Mouse (Mus musculus): ENCODE data around the gene Dip2a.

Dip2a gene

DNA sequence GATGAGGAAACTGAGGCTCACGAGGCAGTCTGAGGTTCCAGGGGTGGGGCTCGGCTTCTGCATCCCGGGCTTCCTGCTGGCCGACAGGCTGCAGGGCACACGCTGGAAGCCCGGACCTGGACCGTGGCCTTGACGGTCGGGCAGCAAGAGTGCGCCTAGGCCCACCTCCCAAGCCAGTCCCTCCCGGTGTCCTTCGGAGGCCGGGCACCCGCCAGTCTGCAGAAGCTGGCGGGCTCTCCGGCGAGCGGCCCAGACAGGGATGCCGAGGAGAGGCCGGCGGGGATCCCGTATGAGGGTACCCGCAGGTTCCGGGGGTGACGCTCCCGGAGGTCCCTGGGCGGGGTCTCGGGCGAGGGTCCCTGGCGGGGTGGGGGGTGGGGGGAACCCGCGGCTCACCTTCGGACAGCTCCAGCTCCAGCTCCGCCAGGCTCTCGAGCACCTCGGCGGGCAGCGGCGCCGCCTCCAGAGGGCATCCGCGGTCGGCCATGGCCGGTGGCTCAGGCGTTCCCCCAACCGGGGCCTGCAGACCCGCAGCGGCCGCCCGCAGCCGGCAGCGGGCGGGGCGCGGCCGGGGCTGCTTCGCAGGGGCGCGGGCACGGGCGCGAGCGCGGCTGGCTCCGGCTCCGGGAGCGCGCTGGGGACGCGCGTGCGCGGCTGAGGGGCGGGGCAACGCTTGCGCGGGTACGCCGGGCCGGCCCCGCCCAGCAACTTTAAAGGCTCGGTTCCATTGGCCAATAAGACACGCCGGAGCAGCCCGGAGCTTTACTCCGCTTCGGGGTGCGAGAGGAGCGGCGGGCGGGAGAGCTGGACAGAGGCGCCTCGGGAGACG lies at the start of gene Dip2a:
Dip2a (minus strand) TSS at position 581 of the 829 bp plus-strand sequence.
- peak; percentile 95 for DNase-seq

DNA sequence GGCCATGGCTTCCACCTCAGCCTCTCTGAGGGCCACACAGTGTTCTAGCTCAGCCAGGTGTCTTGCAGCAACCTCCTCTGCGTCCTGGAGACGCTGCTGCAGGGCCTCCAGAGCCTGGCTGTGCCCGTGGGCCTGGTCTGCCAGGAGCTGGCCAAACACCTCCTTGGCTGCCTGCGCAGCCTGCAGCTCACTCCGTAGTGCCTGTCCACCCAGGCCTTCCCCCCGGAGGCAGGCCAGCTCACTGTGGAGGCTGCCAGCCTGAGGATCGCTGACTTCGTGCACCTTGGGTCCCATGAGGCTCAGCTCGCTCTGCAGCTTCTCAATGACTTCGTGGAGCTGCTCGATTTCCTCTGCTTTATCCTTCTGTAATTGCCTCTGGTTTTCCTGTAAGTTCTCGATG lies 47.5 kb upstream of the Dip2a start:
- DNase-seq: no peak

DNA sequence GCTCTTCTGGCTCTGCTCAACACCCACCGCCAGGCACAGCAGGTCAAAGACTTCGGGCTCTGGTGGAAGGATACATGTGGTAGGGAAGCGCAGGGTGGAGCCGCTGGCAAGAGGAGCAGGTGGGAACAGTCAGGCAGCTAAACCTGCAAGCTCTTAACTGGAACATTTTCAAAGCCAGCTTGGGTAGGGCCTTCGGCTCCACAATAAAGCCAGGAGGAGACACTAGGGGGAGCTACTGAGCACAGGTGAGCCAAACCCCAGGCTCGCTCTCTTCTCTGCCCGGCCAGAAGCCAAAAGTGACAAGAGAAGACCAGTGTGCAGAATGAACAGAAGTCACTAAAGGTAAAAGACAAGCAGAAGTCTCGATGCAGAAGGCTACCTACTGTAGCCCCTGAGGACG lies 46.7 kb upstream of the Dip2a start:
- DNase-seq: peak; percentile 73

DNA sequence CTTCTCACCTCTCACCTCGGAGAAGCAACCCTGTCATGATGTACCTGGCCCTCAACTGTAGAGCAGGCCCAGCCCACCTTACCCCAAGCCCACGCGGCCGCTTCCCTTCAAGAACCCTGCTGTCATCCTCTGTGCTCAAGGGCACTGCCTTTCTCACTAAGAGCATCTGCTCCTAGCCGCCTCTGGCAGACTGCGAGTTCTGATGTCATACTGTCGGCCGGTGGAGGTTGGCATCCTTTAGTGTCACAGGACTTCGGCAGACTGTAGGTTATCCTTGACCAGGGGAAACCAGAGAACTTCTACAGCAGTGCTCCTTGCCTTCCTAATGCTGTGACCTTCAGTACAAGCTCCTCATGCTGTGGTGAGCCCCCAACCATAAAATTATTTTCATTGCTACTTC lies 46.1 kb upstream of the Dip2a start:
- DNase-seq: peak; percentile 24

DNA sequence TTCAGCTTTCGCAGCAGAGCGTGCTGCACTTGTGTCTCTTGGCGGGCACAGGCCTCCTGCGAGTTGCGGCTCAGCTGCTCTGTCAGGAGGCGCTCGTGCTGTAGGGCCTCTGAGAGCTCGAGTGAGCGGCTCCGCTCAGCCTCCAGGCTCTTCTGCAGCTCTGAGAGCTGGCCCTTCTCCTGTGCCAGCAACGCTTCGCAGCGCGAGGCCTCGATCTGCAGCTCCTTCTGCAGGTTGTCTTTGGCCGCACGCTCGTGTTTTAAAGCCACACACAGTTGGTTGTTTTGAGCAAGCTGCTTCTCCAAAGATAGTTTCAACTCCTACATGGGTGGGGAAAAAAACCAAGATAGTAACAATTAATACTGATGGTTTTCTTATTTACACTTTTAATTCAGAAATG lies 29.9 kb upstream of the Dip2a start:
- no peak for DNase-seq

DNA sequence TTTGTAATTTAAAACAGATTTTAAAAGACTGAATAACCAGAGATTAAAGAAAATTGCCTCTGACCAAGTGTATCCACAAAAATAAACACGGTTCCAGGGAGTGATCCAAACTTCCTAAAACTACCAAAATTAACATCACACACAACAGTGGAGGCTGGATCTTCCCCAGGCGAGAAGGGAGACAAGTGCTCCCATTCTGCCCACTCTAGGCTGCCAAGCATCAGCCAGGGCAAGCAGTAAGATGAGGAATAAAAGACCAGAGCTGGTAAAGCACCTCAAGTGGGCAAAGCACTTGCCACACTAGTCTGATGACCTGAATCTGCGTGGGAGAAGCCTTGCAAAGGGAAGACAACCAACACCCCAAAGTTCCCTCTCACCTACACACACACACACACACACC lies 26.6 kb upstream of the Dip2a start:
- DNase-seq: no peak

DNA sequence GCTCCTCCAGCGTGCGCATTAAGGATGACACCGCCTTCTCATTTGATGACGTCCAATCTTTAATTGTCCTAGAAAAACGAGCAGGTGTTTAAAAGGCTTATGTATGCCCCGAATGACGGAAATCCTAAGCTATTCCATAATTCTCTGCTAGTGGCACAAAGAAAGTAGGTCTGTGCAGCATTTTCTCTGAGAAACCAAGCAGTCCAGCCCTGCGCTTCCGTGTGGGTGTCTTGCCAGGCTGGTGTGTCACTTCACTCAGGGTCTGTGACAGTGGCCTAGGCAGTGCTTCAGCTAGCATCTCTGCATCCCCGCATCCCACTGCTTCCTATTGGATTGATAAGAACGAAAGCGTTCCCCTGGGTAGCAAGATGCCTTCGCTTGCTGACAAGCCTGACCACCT lies 23.7 kb upstream of the Dip2a start:
- DNase-seq: no peak

DNA sequence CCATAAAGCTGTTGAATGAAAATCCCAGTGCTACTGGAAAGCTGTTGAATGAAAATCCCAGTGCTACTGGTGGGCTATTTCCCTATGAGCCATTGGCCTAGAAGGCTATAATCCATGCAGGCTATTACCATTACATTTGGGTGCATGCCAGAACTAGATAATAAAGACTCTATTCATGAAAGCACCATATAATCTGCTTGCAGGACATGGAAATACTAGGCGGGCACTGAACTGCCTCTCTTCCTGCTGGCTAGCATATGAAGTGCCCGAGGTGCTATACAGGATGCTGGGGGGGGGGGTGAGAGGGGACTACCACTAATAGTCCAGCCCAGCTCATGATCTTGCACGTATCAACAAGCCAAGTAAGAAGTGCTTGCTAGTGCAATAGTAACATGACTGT lies 18.1 kb upstream of the Dip2a start:
- DNase-seq: no peak

DNA sequence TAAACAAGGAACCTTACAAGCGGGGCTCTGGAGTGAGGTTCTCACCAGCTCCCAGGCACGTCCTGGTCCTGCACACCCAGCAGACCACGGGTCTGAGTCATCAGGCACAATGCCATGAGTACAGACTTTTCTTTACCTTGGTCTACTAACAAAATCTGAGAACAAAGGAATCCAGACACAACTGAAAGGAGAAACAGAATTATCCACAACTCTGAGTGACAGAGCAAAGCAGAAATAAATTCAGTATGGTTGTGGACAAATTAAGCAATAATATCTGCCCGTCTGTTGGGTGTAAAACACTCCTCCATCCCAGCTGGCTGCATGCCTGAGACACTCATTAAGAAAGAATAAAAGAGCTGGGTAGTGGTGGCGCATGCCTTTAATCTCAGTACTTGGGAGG lies 13.4 kb upstream of the Dip2a start:
- DNase-seq: no peak

DNA sequence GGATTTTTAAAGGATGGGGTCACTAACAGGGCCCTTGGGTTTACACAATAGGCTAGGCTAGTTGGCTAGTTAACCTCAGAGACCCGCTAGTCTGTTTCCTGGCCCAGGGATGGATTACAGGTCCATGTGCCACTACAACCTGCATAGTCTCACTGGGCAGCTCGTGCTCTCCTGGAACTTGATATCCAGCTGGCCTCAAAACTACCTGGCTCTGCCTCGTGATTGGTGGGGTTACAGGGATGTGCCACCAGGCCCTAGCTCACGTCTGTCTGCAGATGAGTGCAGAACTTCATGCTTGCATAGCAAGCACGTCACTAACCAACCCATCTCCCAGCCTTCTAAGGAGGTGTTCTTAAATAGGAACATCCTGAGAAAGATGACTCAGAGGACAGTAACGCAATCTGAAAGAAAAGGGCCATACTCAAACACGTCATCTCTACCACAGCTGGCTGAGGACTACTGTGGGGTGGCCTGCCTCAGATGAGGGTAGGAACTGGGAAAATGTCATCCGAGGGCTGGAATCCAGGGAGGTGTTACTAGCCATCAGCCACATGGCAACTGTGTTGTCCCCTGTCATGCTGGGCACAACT lies 12.3 kb upstream of the Dip2a start:
- no peak for DNase-seq

DNA sequence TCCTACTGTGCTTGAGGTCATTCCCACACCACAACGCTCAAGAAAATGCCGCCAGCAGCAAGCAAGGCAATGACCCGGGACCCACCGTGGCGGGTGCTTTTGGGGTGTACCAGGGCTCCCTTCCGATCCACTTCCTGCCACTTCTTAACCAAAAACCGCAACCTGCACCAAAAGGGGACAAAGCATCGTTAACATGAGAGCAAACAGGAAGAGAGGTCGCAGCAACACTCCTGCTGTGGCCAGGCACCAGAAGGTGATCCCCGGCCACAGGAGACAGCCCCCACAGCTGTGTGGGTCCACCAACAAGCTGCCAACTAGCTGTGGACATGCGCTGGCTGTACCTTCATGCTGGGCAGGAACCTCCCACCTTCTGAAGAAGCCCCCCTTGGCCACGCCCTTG lies 9.9 kb upstream of the Dip2a start:
- no peak for DNase-seq

DNA sequence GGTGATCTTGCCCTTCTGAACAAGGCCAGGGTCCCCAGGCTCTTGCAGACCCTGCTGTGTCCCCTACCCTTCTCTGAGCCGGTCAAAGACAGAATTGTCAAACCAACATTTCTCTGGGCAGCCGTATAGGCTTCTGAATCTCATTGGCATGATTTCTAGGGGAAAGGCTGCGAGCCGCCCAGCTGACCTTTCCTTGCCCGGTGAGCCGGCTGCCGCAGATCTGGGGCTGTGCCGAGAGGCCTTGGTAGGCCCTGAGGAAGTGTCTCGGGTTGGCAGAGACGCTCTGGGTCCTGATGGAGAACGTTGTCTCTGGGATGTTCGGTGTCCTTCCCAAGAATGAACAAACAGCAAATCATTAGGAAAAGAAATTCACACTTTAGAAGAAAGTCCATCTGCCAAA lies 8.9 kb upstream of the Dip2a start:
- no peak for DNase-seq

DNA sequence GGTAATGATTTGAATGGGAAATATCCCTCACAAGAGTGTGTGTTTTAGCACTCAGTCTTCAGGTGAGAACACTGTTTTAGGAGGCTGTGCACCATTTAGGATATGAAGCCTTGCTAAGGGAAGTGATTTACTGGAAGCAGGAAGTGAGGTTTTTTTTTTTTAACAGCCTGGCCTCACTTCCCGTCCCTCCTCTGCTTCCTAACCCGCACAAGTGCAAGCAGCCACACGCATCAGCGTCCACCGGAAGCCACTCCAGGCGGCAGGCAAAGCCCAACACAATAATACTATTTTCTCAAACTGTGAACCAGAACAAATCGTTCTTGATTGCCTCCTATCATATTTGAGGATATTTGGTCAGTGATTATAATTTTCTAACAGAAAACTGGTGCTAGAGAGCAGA lies 6.9 kb upstream of the Dip2a start:
- DNase-seq: no peak

DNA sequence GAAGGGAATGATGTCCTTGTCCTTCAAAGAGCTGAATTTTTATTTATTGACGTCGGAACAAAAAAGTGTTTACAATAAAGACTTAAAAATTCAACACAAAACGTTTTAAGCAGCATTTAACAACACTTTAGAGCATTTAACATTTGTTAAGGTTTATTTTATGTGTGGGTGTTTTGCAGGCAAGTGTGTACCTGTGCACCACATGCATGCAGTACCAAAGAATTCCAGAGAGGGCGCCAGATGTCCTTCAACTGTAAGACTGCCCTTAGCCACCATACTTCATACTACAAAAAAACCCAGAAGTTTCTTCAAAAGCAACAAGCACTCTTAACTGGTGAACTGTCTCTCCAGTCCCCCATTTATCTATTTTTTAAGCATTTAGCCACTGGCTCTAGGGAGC lies 1.5 kb upstream of the Dip2a start:
- peak; percentile 64 for DNase-seq

DNA sequence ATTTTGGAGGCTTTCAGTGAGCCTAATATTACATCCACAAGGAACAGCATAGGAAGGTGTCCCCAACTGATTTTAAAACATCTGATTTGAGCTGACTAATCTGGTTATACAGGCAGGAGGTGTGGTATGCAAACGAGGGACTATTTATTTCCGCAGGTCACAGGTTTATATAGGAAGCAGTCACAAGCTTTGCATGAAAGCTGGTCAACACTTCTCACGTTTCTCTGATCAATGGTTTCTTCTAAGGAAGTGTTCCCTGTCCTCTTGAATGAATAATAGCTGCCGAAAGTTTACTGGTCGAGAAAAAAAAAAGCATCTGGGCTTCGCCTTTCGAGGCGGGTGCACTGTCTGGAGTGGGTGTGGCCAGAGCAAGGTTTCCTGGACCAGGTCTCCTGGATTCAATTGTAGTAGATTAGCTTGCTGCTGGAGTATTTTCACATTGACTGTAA lies 976 bp upstream of the Dip2a start:
- DNase-seq: no peak

DNA sequence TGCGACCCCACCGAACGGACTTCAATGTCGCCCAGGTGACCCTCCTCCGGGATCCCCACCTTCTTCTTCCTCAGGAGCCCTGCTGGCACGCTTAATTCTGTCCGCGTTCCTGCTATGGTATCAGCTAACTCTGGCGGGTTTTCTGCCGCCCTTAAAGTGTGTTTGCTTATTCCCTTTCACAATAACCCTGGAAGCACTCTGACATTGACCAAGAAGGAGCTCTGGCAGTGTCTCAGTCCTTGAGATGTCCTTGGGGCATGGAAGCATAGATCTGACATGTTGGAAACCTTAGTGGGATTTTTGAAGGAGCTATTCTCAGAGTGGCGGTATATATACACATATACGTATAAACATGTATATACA lies 430 bp upstream of the Dip2a start:
- no peak for DNase-seq

DNA sequence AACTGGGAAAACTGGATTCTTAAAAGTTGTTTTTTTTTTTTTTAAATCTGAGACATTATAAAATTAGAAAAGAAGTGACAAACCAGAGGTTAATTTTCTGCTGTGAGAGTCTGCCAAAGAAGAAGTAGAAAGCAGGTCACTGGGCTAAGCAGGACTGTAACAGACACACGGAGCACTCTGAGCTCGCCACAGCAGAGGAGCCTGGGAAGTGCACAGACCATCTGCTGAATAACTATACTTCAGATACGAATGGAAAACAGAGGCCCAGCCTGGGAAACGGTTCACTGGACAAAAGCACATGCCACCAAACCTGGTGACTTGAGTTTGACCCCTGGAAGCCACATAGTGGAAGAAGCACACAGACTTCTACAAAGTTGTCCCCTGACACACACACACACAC lies 10.7 kb downstream of the Dip2a start:
- DNase-seq: no peak

DNA sequence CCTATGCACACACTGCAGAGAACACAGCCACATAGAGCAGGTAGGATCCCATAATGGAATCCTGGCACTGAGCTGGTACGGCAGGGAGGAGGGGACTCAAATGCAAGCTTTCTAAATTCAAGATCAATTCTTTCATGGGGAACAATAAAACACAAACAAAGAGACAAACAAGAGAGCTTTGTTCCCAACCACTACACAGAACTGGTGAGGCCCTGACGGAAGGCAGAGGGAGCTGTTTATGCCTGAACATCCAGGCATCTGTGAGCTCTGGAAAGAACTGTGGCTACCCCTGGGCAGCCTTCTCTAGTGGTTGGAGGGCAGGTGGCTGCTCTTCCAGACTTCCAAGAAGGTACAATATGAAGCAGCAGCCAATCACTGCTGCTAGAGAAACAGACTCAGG lies 13.1 kb downstream of the Dip2a start:
- DNase-seq: no peak

DNA sequence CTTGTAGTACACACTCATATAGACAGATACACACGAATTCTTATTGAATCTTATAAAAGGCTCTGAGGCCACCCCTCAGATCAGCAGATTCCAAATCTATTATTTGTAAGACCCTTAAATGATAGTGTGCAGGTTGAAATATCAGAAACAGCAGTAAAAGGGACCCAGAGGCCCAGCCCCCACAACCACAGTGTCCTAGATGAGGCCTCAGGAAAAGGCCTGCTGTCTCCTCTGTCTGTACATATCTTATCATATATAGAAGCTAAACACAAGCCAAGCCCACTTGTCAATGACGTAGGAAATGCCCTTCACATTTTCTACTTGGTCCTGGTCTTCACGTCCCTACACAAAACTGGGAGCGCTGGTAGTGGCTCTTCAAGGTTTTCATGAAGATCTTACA lies 16.0 kb downstream of the Dip2a start:
- no peak for DNase-seq

DNA sequence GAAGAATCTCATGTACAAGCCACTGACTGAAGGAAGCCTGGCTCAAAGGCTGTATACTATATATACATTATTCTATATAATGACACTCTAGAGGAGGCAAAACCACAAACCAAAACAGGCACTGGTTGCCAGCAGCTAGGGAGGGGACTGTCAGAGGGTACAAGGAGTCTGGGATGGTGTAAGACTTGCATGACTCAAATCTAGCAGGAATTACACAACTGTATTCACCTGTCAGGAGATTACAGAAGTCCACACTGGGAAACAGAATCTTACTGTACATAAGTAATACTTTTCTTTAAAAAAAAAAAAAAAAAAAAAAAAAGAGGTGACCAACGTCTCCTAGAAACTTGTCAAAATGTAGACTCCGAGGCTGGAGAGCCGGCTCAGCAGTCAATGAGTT lies 16.5 kb downstream of the Dip2a start:
- DNase-seq: no peak

DNA sequence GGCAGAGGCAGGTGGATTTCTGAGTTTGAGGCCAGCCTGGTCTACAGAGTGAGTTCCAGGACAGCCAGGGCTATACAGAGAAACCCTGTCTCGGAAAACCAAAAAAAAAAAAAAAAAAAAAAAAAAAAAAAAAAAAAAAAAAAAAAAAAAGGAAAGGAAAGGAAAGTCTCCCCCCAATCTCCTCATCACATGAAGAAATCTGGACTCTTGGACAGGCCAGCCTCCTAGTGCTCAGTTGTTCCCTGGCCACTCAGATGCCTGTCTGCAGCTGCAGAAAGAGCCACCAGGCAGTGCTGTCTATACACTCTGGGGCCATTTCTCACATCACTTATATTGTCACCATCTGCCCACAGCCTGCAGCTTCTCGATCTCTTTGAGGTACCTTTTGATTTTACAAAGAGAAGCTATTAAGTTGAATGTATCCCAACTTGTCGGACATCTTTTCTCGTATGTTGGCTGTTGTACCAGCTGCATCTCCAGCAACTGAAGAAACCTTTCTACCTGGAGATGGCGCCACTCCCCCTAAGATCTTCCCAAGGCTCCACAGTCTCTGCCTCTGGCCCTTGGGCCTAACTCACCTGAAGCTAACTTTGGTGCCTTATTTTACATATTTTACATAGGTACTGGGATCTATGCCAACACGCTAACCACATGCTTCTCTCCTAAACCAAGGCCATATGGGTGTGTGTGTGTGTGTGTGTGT lies 18.6 kb downstream of the Dip2a start:
- DNase-seq: no peak

DNA sequence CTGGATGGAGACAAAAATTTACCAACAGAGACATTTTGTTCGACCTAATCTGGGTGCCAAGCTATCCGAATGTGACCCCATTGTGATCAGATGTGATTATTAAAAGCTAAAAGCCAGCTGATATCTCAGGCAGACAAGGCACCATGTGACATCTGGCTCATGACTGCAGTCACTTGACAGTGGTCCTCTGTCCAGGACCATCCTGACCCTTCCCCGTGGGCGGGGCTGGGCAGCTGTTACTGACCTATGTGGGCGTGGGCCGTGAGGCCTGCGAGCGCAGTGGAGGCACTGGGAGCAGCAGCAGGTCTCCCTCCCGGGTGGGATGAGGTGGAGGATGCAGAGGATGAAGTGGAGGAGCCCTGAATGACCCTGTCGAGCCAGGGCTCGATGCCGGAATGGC lies 27.5 kb downstream of the Dip2a start:
- DNase-seq: no peak

DNA sequence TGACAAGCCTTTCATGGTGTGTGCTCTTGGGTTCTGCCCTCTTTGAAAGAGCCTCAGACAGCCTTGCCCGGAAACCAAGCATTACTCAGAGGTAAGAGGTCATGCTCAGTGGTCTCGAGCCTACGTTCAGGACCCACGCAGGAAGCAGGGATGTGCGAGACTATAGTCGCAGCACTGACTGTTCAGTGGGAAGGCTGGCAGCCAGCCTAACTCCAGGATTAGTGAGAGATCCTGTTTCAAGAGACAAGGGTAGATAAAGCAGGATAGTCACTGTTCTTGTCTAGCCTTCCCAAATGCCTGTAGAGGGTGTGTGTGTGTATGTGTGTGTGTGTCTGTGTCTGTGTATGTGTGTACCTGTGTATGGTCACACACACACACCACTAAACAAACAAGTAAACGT lies 28.9 kb downstream of the Dip2a start:
- DNase-seq: no peak

DNA sequence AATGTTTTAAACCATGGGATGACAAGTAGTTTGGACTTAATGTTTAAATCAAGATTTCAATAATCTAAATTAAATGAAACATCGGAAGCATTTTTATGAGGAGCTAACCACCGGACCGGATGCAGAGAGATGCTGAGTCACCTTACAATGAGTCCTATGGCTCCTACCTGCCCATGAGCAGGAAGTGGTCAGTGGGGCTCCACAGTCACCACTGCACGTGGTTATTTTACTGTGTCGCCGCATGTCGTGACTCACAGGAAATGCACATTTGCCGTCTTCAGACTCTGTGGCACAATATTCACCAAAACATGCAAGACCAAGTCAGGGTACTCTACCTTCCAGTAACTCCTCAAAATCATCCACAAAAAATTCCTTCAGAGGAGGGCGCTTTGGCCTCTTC lies 38.4 kb downstream of the Dip2a start:
- DNase-seq: no peak
